Mouse (Mus musculus) heart, postnatal 0 days (tissue): Measurements from ENCODE around the gene Gm38431.

Source experiments
- CTCF ChIP-seq: IDR thresholded peaks from 2 replicates; pipeline ENCODE4 v1.5.1; 2016; ENCODE audit warnings: antibody characterized with exemption, control low read depth, low read depth
- EP300 ChIP-seq: IDR thresholded peaks from 2 replicates; pipeline ENCODE4 v1.6.1; 2016; ENCODE audit warnings: antibody characterized with exemption, low read depth

DNA sequence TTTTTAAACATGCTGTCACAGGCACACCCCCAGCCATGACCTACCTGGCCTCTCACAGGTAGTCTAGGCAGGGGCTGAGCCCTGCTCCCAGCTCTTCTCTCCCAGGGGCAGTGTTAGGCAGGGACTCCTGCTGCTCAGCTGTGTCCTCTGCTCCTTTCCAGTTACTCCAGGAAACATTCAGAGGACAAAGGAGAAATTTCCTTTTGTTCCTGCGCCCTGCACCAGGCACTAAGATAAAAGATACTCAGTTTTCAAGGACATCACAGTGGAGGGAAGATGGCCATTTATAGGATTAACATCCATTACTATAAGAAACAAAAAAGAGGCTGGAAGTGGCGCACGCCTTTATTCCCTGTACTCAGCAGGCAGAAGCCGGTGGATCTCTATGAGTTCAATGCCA is 4.2 kb upstream of the Gm38431 start:
- TF ChIP-seq CTCF (no peak), EP300 (no peak)
